Mouse (Mus musculus) layer of hippocampus, postnatal 14 days (tissue): Measurements from ENCODE around the gene Ltn1. TPM values are rescaled to one million over a fixed set of nuclear protein-coding genes. Genes with fewer than 3 reads are reported as not detected.
A peak's percentile ranks its signal among the peaks of the same experiment; 100 is the strongest.

Experiments used
- DNase-seq, 2 experiments: peaks; one replicate each; pipeline ENCODE4 v3.0.0; 2021 to 2022; ENCODE audit warnings: low spot score in 2 of 2, mixed read lengths in 1 of 2
- long read RNA-seq, 2 experiments: library from polyadenylated mRNA; stranded (forward); transcript quantifications; one replicate each; pipeline ENCODE4 v2.0.0; 2021
- total RNA-seq, 2 experiments: library from RNA; stranded (reverse); gene quantifications; 2 replicates each; pipeline ENCODE4 v1.2.3; 2021

Ltn1 gene
- 10 to 100 TPM; 44.3 to 47.7 TPM for total RNA-seq
- long read RNA-seq, experiment 1, full-length matches to known transcripts: 12 of 19 reads
- long read RNA-seq, experiment 1, partial matches to known transcripts: 1 of 19 reads
- long read RNA-seq, experiment 1, other reads (novel, unspliced or antisense): 6 of 19 reads
- long read RNA-seq, experiment 2, full-length matches to known transcripts: 10 of 20 reads
- long read RNA-seq, experiment 2, partial matches to known transcripts: 6 of 20 reads
- long read RNA-seq, experiment 2, other reads (novel, unspliced or antisense): 4 of 20 reads

GRCm38 (mm10) chr16:87432033-87432814 lies at the start of gene Ltn1:
Ltn1 (minus strand) TSS chr16:87432612.
- DNase-seq: peak; percentile 97 to 99

- no peak for DNase-seq
Measured at GRCm38 (mm10) chr16:87470579-87470978, 38.2 kb upstream of the Ltn1 start.

GRCm38 (mm10) chr16:87458752-87459151 lies 26.3 kb upstream of the Ltn1 start:
- no peak for DNase-seq

GRCm38 (mm10) chr16:87455180-87455611 lies 22.8 kb upstream of the Ltn1 start:
- no peak for DNase-seq

- DNase-seq: peak; percentile 86 to 94
Measured at GRCm38 (mm10) chr16:87454419-87455179, 22.2 kb upstream of the Ltn1 start, which contains the start of gene Usp16. Usp16 (plus strand) TSS chr16:87454703.

GRCm38 (mm10) chr16:87453226-87453625 lies 20.8 kb upstream of the Ltn1 start:
- no peak for DNase-seq

GRCm38 (mm10) chr16:87445528-87445927 lies 13.1 kb upstream of the Ltn1 start:
- no peak for DNase-seq

GRCm38 (mm10) chr16:87445110-87445509 lies 12.7 kb upstream of the Ltn1 start:
- DNase-seq: no peak

- DNase-seq: no peak
Measured at GRCm38 (mm10) chr16:87444071-87444470, 11.7 kb upstream of the Ltn1 start.

- DNase-seq: no peak
Measured at GRCm38 (mm10) chr16:87443245-87443644, 10.8 kb upstream of the Ltn1 start.

GRCm38 (mm10) chr16:87442291-87442690 lies 9.9 kb upstream of the Ltn1 start:
- DNase-seq: no peak

GRCm38 (mm10) chr16:87441089-87441488 lies 8.7 kb upstream of the Ltn1 start:
- no peak for DNase-seq

GRCm38 (mm10) chr16:87440184-87440686 lies 7.8 kb upstream of the Ltn1 start, which contains the start of gene Rwdd2b:
Rwdd2b (minus strand) TSS chr16:87440573.
- peak; percentile 93 to 95 for DNase-seq

- DNase-seq: no peak
Measured at GRCm38 (mm10) chr16:87438697-87439096, 6.3 kb upstream of the Ltn1 start.

- DNase-seq: no peak
Measured at GRCm38 (mm10) chr16:87437096-87437495, 4.7 kb upstream of the Ltn1 start.

- no peak for DNase-seq
Measured at GRCm38 (mm10) chr16:87435411-87436205, 3.2 kb upstream of the Ltn1 start.

- DNase-seq: no peak
Measured at GRCm38 (mm10) chr16:87434946-87435345, 2.5 kb upstream of the Ltn1 start.

GRCm38 (mm10) chr16:87434266-87434665 lies 1.9 kb upstream of the Ltn1 start:
- DNase-seq: no peak

GRCm38 (mm10) chr16:87427516-87427915 lies 4.9 kb downstream of the Ltn1 start:
- DNase-seq: no peak

- no peak for DNase-seq
Measured at GRCm38 (mm10) chr16:87420662-87421061, 11.8 kb downstream of the Ltn1 start.

- no peak for DNase-seq
Measured at GRCm38 (mm10) chr16:87405001-87405400, 27.4 kb downstream of the Ltn1 start.
